17 mouse cellular contexts compared by ENCODE assay signal in genomic region chr2:146721184-146721715, GRCm38 (mm10).
DNase-seq lines count a peak whose midpoint lies in the region; ATAC-seq lines count a peak whose summit lies in the region.
"Had no signal": no experiment of that assay in that cellular context is flagged by ENCODE, and none has a peak within 500 bp of the region (broad histone marks: within the 10 kb centered on the region; RNA-seq: fewer than 3 reads in every experiment).

No protein-coding gene starts in this region.

- no peaks in the 10 kb centered on the region for H3K36me3 ChIP-seq in limb, embryonic 13.5 days

- peak; percentile 24 for DNase-seq in embryo, embryonic 9.5 days (ENCODE audit: extremely low spot score)
- no peak for DNase-seq in embryo, embryonic 11 days
- peak; percentile 9 for DNase-seq in retina, embryonic 14.5 days (ENCODE audit: low spot score)
- no peak for DNase-seq in retina, postnatal 1 day
- DNase-seq in cerebellum, adult 18-20 months, result no peak
- DNase-seq in gastrocnemius, postnatal 36 days, result no peak
- DNase-seq: cerebellum, postnatal 14 days; heart, adult 2 months; heart, postnatal 10 days; liver; lung, adult 18-20 months; thymus, postnatal 4 days had no signal

- WGBS in limb, embryonic 13.5 days, result 17% methylated on average over 10 of the region's 10 CpGs

- H3K27me3 ChIP-seq in limb, embryonic 13.5 days, result no peaks in the 10 kb centered on the region

- H3K4me2 ChIP-seq in limb, embryonic 13.5 days (replicated peaks), result peak overlapping the region; percentile 40

- peaks cover 8% of the 10 kb centered on the region; the same call in 1 of the 2 replicates for H3K4me1 ChIP-seq in limb, embryonic 13.5 days

- no peak for ATAC-seq in limb, embryonic 13.5 days (ENCODE audit: low FRiP score, low read depth)
- ATAC-seq in frontal cortex, adult (ENCODE audit: low TSS enrichment), result no peak
- ATAC-seq: inflammation-experienced regulatory T-cells, adult 6 months had no signal

- intact Hi-C loops in gastrocnemius, postnatal 36 days (cut with DNase I), result no loop called here

- H3K4me3 ChIP-seq in limb, embryonic 13.5 days, result no peak overlapping the region
- H3K4me3 ChIP-seq: heart, adult 2 months; left cerebral cortex, adult 2 months had no signal

- no peak overlapping the region for H3K9ac ChIP-seq in limb, embryonic 13.5 days

- no peak overlapping the region for H3K27ac ChIP-seq in limb, embryonic 13.5 days
- H3K27ac ChIP-seq: heart, adult 2 months; left cerebral cortex, adult 2 months; macrophage had no signal

- no peaks in the 10 kb centered on the region for H3K9me3 ChIP-seq in limb, embryonic 13.5 days

Comparison
In these comparisons a context has a peak if more than half of its experiments do, and no peak if none do; other contexts are left out.
1. DNase-seq: peak in embryo, embryonic 9.5 days (single experiment) and retina, embryonic 14.5 days (single experiment); none in embryo, embryonic 11 days (single experiment), retina, postnatal 1 day (single experiment), cerebellum, adult 18-20 months (0 of 2) and gastrocnemius, postnatal 36 days (0 of 2).